Mouse (Mus musculus) layer of hippocampus, adult 2 months (tissue): Measurements from ENCODE around the gene Akt2. TPM values are rescaled to one million over a fixed set of nuclear protein-coding genes. Genes with fewer than 3 reads are reported as not detected.

ENCODE experiments used
- DNase-seq, 2 experiments: peaks; one replicate each; pipeline ENCODE4 v3.0.0; 2022; ENCODE audit warnings: low spot score in 2 of 2
- H3K27ac ChIP-seq: fragments of 200-600 bp; 2 replicates; pipeline ENCODE4 v1.8.1; 2022
- H3K4me3 ChIP-seq: fragments of 200-600 bp; 2 replicates; pipeline ENCODE4 v1.8.1; 2022; ENCODE audit warnings: mild to moderate bottlenecking
- CTCF ChIP-seq: fragments of 200-600 bp; conservative IDR thresholded peaks from 2 replicates; pipeline ENCODE4 v1.8.1; 2022; ENCODE audit warnings: antibody characterized with exemption, mild to moderate bottlenecking, moderate library complexity
- long read RNA-seq, 2 experiments: library from polyadenylated mRNA; stranded (forward); transcript quantifications; one replicate each; pipeline ENCODE4 v2.0.0; 2021; ENCODE audit warnings: borderline mapping rate in 2 of 2
- total RNA-seq, 2 experiments: library from RNA; stranded (reverse); gene quantifications; 2 replicates each; pipeline ENCODE4 v1.2.3; 2021

Akt2 gene
- total RNA-seq, result 10 to 100 TPM; 87.0 to 99.1 TPM
- long read RNA-seq, experiment 1, full-length matches to known transcripts, result 59 of 105 reads
- long read RNA-seq, experiment 1, partial matches to known transcripts, result 15 of 105 reads
- long read RNA-seq, experiment 1, other reads (novel, unspliced or antisense), result 31 of 105 reads
- long read RNA-seq, experiment 2, full-length matches to known transcripts, result 64 of 102 reads
- long read RNA-seq, experiment 2, partial matches to known transcripts, result 13 of 102 reads
- long read RNA-seq, experiment 2, other reads (novel, unspliced or antisense), result 25 of 102 reads

- DNase-seq, result peak; percentile 92 to 97
- TF ChIP-seq CTCF, result peak; percentile 42
- Histone ChIP-seq H3K27ac (peak within 1 kb of the TSS; percentile 100), H3K4me3 (peak within 1 kb of the TSS; percentile 67)
Observed at GRCm38 (mm10) chr7:27591266-27592216, at the start of gene Akt2. Akt2 (plus strand) TSS chr7:27591552.

GRCm38 (mm10) chr7:27541922-27542321, 49.4 kb upstream of the Akt2 start:
- TF ChIP-seq CTCF, result no peak
- DNase-seq, result no peak
- Histone ChIP-seq H3K4me3 (peak overlapping the region; percentile 88), H3K27ac (peak overlapping the region; percentile 97)

GRCm38 (mm10) chr7:27542392-27543033, 48.8 kb upstream of the Akt2 start:
- TF ChIP-seq CTCF, result no peak
- Histone ChIP-seq H3K27ac (peak overlapping the region; percentile 97), H3K4me3 (peak overlapping the region; percentile 88)
- peak; percentile 90 to 95 for DNase-seq

GRCm38 (mm10) chr7:27543065-27543464, 48.3 kb upstream of the Akt2 start:
- no peak for TF ChIP-seq CTCF
- peak overlapping the region; percentile 97 for H3K27ac ChIP-seq
- peak overlapping the region; percentile 88 for H3K4me3 ChIP-seq
- DNase-seq, result no peak

- TF ChIP-seq CTCF, result no peak
Observed at GRCm38 (mm10) chr7:27543851-27544250, 47.5 kb upstream of the Akt2 start.

GRCm38 (mm10) chr7:27544675-27545370, 46.5 kb upstream of the Akt2 start:
- DNase-seq, result no peak
- Histone ChIP-seq H3K27ac (peak overlapping the region; percentile 39; the same call in 1 of the 2 replicates), H3K4me3 (no peak overlapping the region)
- TF ChIP-seq CTCF, result no peak

More at GRCm38 (mm10) chr7:27543851-27544250, 47.5 kb upstream of the Akt2 start:
- H3K27ac ChIP-seq, result peak overlapping the region; percentile 97
- no peak for DNase-seq
- H3K4me3 ChIP-seq, result no peak overlapping the region

GRCm38 (mm10) chr7:27549597-27549996, 41.8 kb upstream of the Akt2 start:
- H3K27ac ChIP-seq, result no peak overlapping the region
- TF ChIP-seq CTCF, result no peak
- no peak for DNase-seq
- H3K4me3 ChIP-seq, result no peak overlapping the region

GRCm38 (mm10) chr7:27552070-27552469, 39.3 kb upstream of the Akt2 start:
- TF ChIP-seq CTCF, result no peak
- peak overlapping the region; percentile 79 for H3K4me3 ChIP-seq
- DNase-seq, result no peak
- H3K27ac ChIP-seq, result peak overlapping the region; percentile 90

GRCm38 (mm10) chr7:27552931-27553513, 38.3 kb upstream of the Akt2 start, which contains the start of the genes Pld3 and 2310022A10Rik:
Pld3 (minus strand) TSS chr7:27553218.
2310022A10Rik (plus strand) TSS chr7:27553233.
- peak; percentile 97 to 99 for DNase-seq
- no peak for TF ChIP-seq CTCF
- Histone ChIP-seq H3K27ac (peak within 1 kb of the TSS; percentile 90), H3K4me3 (peak within 1 kb of the TSS; percentile 79)

- no peak overlapping the region for H3K27ac ChIP-seq
- DNase-seq, result no peak
Observed at GRCm38 (mm10) chr7:27560291-27560887, 31.0 kb upstream of the Akt2 start.

GRCm38 (mm10) chr7:27560978-27561377, 30.4 kb upstream of the Akt2 start:
- TF ChIP-seq CTCF, result no peak
- Histone ChIP-seq H3K4me3 (no peak overlapping the region), H3K27ac (no peak overlapping the region)
- no peak for DNase-seq

More at GRCm38 (mm10) chr7:27560291-27560887, 31.0 kb upstream of the Akt2 start:
- no peak for TF ChIP-seq CTCF
- H3K4me3 ChIP-seq, result no peak overlapping the region
